In the genomic region with DNA sequence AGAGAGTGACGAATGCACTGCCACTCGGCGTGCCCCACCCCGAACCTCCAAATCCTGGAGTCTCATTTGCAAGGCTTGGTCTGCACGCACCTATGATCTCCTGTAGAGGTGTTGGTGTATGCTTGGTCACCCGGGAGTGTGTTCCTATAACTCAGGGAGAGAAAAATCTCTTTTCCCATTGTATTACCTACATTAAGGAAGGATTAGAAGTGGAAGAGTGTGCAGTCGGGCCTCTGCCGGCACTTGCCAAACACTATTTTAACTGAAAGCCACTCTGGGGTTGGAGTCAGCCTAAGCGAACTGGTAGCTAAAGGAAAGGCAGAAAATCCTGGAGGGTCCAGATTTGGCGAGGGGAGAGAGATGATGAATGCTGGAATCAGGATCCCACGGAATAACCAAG, we compare ENCODE assay signal across 20 mouse cellular contexts. TPM values are rescaled to one million over a fixed set of nuclear protein-coding genes. Genes with fewer than 3 reads are reported as not detected.
A peak's percentile ranks its signal among the peaks of the same experiment; 100 is the strongest.
DNase-seq lines count a peak whose midpoint lies in the region; ATAC-seq lines count a peak whose summit lies in the region.
"Had no signal": no experiment of that assay in that cellular context is flagged by ENCODE, and none has a peak within 500 bp of the region (broad histone marks: within the 10 kb centered on the region; RNA-seq: fewer than 3 reads in every experiment).

No protein-coding gene starts in this region.

- H3K9ac ChIP-seq in limb, embryonic 13.5 days, result no peak overlapping the region
- H3K9ac ChIP-seq: forebrain, postnatal 0 days; liver, embryonic 15.5 days; midbrain, embryonic 12.5 days; neural tube, embryonic 13.5 days had no signal

- WGBS in limb, embryonic 13.5 days, result 10% methylated on average over 11 of the region's 11 CpGs

- DNase-seq in embryo, embryonic 10 days (ENCODE audit: low spot score), result peak; percentile 8
- DNase-seq in embryo, embryonic 11 days, result no peak
- DNase-seq in heart, postnatal 4 days, result peak; percentile 11
- DNase-seq in heart, postnatal 36 days, result no peak
- peak; percentile 27 for DNase-seq in embryo, embryonic 9.5 days (ENCODE audit: extremely low spot score)
- no peak for DNase-seq in cerebellum, postnatal 25 days
- DNase-seq in testis, postnatal 14 days (ENCODE audit: low spot score), result no peak
- DNase-seq: adrenal gland, postnatal 10 days; cerebellum, adult 9-11 months; forebrain, postnatal 0 days; gastrocnemius, postnatal 14 days; lung, postnatal 14 days; thymus, postnatal 36 days had no signal

- peak overlapping the region; percentile 53 for H3K4me2 ChIP-seq in limb, embryonic 13.5 days (replicated peaks)
- H3K4me2 ChIP-seq: liver, embryonic 15.5 days; midbrain, embryonic 12.5 days; neural tube, embryonic 13.5 days had no signal

- ATAC-seq in limb, embryonic 13.5 days (ENCODE audit: low FRiP score, low read depth), result no peak
- ATAC-seq: forebrain, postnatal 0 days; hindbrain, postnatal 0 days; Patski had no signal

- H3K4me3 ChIP-seq in limb, embryonic 13.5 days, result peak overlapping the region; percentile 26; the same call in 1 of the 2 replicates
- H3K4me3 ChIP-seq: liver, embryonic 15.5 days; midbrain, embryonic 12.5 days; neural tube, embryonic 13.5 days had no signal

- peaks cover 44% of the 10 kb centered on the region for H3K4me1 ChIP-seq in limb, embryonic 13.5 days

- peaks cover 51% of the 10 kb centered on the region for H3K27me3 ChIP-seq in limb, embryonic 13.5 days
- H3K27me3 ChIP-seq: CH12.LX, Patski had no signal

- no peaks in the 10 kb centered on the region for H3K9me3 ChIP-seq in limb, embryonic 13.5 days
- H3K9me3 ChIP-seq: liver, embryonic 15.5 days; midbrain, embryonic 12.5 days; neural tube, embryonic 13.5 days had no signal

- H3K27ac ChIP-seq in limb, embryonic 13.5 days, result peak overlapping the region; percentile 39; the same call in 1 of the 2 replicates
- H3K27ac ChIP-seq: hindbrain, postnatal 0 days; liver, embryonic 15.5 days; midbrain, embryonic 12.5 days; neural tube, embryonic 13.5 days had no signal

- no peaks in the 10 kb centered on the region for H3K36me3 ChIP-seq in limb, embryonic 13.5 days
- H3K36me3 ChIP-seq: liver, embryonic 15.5 days; midbrain, embryonic 12.5 days; neural tube, embryonic 13.5 days had no signal

- intact Hi-C loops in heart, postnatal 36 days (cut with DNase I), result loop anchor here (5.0 to 10.0 kb wide), 3 partner anchors 309 to 491 kb away; no protein-coding TSS in a partner anchor

RNA-seq across cellular contexts. Expression of a gene that starts 2.7 kb away (rescaled TPM):
- total RNA-seq in heart, postnatal 4 days (2021), result 10 to 100 TPM; 13.9 to 15.2 TPM
- 1 to 10 TPM; 3.4 to 5.3 TPM for total RNA-seq in heart, postnatal 36 days (2021)
- polyA plus RNA-seq in limb, embryonic 13.5 days (2015; fragmentation: Nextera tagmentation; extraction: Ambion mirVana), result 21.0 and 23.3 TPM in 2 replicates
- total RNA-seq: CH12.LX had no signal

Comparison
In these comparisons a context has a peak if more than half of its experiments do, and no peak if none do; other contexts are left out.
1. DNase-seq: peak in embryo, embryonic 10 days (single experiment), heart, postnatal 4 days (single experiment) and embryo, embryonic 9.5 days (single experiment); none in embryo, embryonic 11 days (single experiment), heart, postnatal 36 days (0 of 2), cerebellum, postnatal 25 days (0 of 2) and testis, postnatal 14 days (single experiment).